Mouse (Mus musculus) forebrain, postnatal 0 days (tissue): ENCODE data around the gene Frmd5. TPM values are rescaled to one million over a fixed set of nuclear protein-coding genes. Genes with fewer than 3 reads are reported as not detected.
A peak's percentile ranks its signal among the peaks of the same experiment; 100 is the strongest.

Experiments
- ATAC-seq: fragments of 200-750 bp; cut with Nextera tagmentation; 2 replicates; pipeline ENCODE4 v1.8.0; 2017; ENCODE audit warnings: mild to moderate bottlenecking, moderate library complexity
- DNase-seq: peaks from one replicate; pipeline ENCODE4 v3.0.0-alpha.2; 2015
- H3K27ac ChIP-seq: fragments of 300-500 bp; sonication (generic); 2 replicates; pipeline ENCODE4 v1.5.1; 2014; ENCODE audit warnings: low read depth, mild to moderate bottlenecking, antibody characterized with exemption, low read length, moderate library complexity, mixed read lengths
- H3K27me3 ChIP-seq: fragments of 300-500 bp; sonication (generic); 2 replicates; pipeline ENCODE4 v1.6.1; 2014; ENCODE audit warnings: mild to moderate bottlenecking, low read length, mixed read lengths; ENCODE audit not compliant: insufficient read depth
- H3K36me3 ChIP-seq: fragments of 300-500 bp; sonication (generic); 2 replicates; pipeline ENCODE4 v1.6.1; 2014; ENCODE audit warnings: mild to moderate bottlenecking, moderate library complexity; ENCODE audit not compliant: insufficient read depth
- H3K4me1 ChIP-seq: fragments of 300-500 bp; sonication (generic); 2 replicates; pipeline ENCODE4 v1.6.1; 2014; ENCODE audit warnings: antibody characterized with exemption; ENCODE audit not compliant: insufficient read depth
- H3K4me2 ChIP-seq: fragments of 300-500 bp; sonication (generic); 2 replicates; pipeline ENCODE4 v1.6.1; 2014; ENCODE audit warnings: low read depth, mild to moderate bottlenecking, moderate library complexity
- H3K4me3 ChIP-seq: fragments of 300-500 bp; sonication (generic); 2 replicates; pipeline ENCODE4 v1.5.1; 2014; ENCODE audit warnings: low read depth, low read length, mixed read lengths
- H3K9ac ChIP-seq: fragments of 300-500 bp; sonication (generic); 2 replicates; pipeline ENCODE4 v1.6.1; 2014; ENCODE audit warnings: mild to moderate bottlenecking
- H3K9me3 ChIP-seq: fragments of 300-500 bp; sonication (generic); 2 replicates; pipeline ENCODE4 v1.6.1; 2016; ENCODE audit warnings: low read length
- CTCF ChIP-seq: sonication (generic); IDR thresholded peaks from 2 replicates; pipeline ENCODE4 v1.5.1; 2016; ENCODE audit warnings: antibody characterized with exemption, control low read depth, low read depth
- WGBS: fragments of 180-500 bp; shearing (Covaris S2); extraction: QIAGEN DNeasy Blood & Tissue Kit; methylation state at CpG from one replicate; pipeline ENCODE4 v1.1.7; 2014; 5-methylcytosine and 5-hydroxymethylcytosine counted together
- polyA plus RNA-seq: library from polyadenylated mRNA; unstranded; fragments of >200 nt; fragmentation: Nextera tagmentation; extraction: Ambion mirVana; gene quantifications from 2 replicates; pipeline ENCODE4 v1.2.1, GENCODE M21; 2015
- total RNA-seq: library from RNA; depleted of rRNA; stranded (reverse); fragments of >200 nt; gene quantifications from 2 replicates; pipeline ENCODE4 v1.2.3, GENCODE M21; 2014

Frmd5 gene
- total and polyA plus RNA-seq, 2 experiments from 2014 or later, result 15.7 to 53.3 TPM

GRCm38 (mm10) chr2:121723796-121724195 is 83.1 kb downstream of the Frmd5 start:
- no peak for TF ChIP-seq CTCF

GRCm38 (mm10) chr2:121719000-121719399 is 87.9 kb downstream of the Frmd5 start:
- Histone ChIP-seq H3K36me3 (no peaks in the 10 kb centered on the region), H3K27ac (no peak overlapping the region), H3K4me3 (no peak overlapping the region), H3K4me1 (0 out of 2 replicates have a peak, but pooled peaks cover 4% of the 10 kb centered on the region), H3K4me2 (no peak overlapping the region), H3K9me3 (0 out of 2 replicates have a peak, but pooled peaks cover 3% of the 10 kb centered on the region), H3K9ac (no peak overlapping the region), H3K27me3 (no peaks in the 10 kb centered on the region)
- DNase-seq (no peak), ATAC-seq (no peak)
- 69% methylated on average over 6 of the region's 6 CpGs for WGBS
- no peak for TF ChIP-seq CTCF

More at GRCm38 (mm10) chr2:121723796-121724195, 83.1 kb downstream of the Frmd5 start:
- 86% methylated on average over 8 of the region's 8 CpGs for WGBS
- no peak for ATAC-seq
- Histone ChIP-seq H3K36me3 (no peaks in the 10 kb centered on the region), H3K27ac (no peak overlapping the region), H3K27me3 (no peaks in the 10 kb centered on the region), H3K4me3 (no peak overlapping the region), H3K9ac (no peak overlapping the region), H3K9me3 (no peaks in the 10 kb centered on the region), H3K4me1 (no peaks in the 10 kb centered on the region), H3K4me2 (no peak overlapping the region)
- no peak for DNase-seq

- Histone ChIP-seq H3K4me3 (no peak overlapping the region), H3K9me3 (0 out of 2 replicates have a peak, but pooled peaks cover 3% of the 10 kb centered on the region), H3K27ac (0 out of 2 replicates have a peak overlapping the region, but pooled peaks have one; percentile 9), H3K4me2 (no peak overlapping the region), H3K36me3 (no peaks in the 10 kb centered on the region), H3K9ac (no peak overlapping the region), H3K4me1 (0 out of 2 replicates have a peak, but pooled peaks cover 4% of the 10 kb centered on the region), H3K27me3 (no peaks in the 10 kb centered on the region)
- ATAC-seq (peak; percentile 74), DNase-seq (peak; percentile 69)
- no peak for TF ChIP-seq CTCF
- WGBS, result 38% methylated on average over 3 of the region's 3 CpGs
Measured at GRCm38 (mm10) chr2:121717133-121717532, 89.8 kb downstream of the Frmd5 start.

GRCm38 (mm10) chr2:121713567-121713966 is 93.3 kb downstream of the Frmd5 start:
- Histone ChIP-seq H3K27ac (no peak overlapping the region), H3K27me3 (no peaks in the 10 kb centered on the region), H3K4me1 (0 out of 2 replicates have a peak, but pooled peaks cover 4% of the 10 kb centered on the region), H3K9ac (no peak overlapping the region), H3K4me3 (no peak overlapping the region), H3K4me2 (no peak overlapping the region), H3K9me3 (0 out of 2 replicates have a peak, but pooled peaks cover 3% of the 10 kb centered on the region), H3K36me3 (no peaks in the 10 kb centered on the region)
- no peak for TF ChIP-seq CTCF
- 73% methylated on average over 4 of the region's 4 CpGs for WGBS
- ATAC-seq (peak; percentile 15; the same call in 1 of the 2 replicates), DNase-seq (no peak)

GRCm38 (mm10) chr2:121711748-121712384 is 95.0 kb downstream of the Frmd5 start:
- H3K9me3 ChIP-seq, result 0 out of 2 replicates have a peak, but pooled peaks cover 3% of the 10 kb centered on the region
- H3K27ac ChIP-seq, result no peak overlapping the region
- H3K4me1 ChIP-seq, result 0 out of 2 replicates have a peak, but pooled peaks cover 1% of the 10 kb centered on the region
- H3K27me3 ChIP-seq, result no peaks in the 10 kb centered on the region
- DNase-seq, result no peak
- no peak for ATAC-seq
- no peak overlapping the region for H3K4me3 ChIP-seq
- no peak overlapping the region for H3K9ac ChIP-seq
- no peaks in the 10 kb centered on the region for H3K36me3 ChIP-seq
- no peak overlapping the region for H3K4me2 ChIP-seq
- WGBS, result 33% methylated on average over 9 of the region's 9 CpGs
- TF ChIP-seq CTCF, result no peak

DNA sequence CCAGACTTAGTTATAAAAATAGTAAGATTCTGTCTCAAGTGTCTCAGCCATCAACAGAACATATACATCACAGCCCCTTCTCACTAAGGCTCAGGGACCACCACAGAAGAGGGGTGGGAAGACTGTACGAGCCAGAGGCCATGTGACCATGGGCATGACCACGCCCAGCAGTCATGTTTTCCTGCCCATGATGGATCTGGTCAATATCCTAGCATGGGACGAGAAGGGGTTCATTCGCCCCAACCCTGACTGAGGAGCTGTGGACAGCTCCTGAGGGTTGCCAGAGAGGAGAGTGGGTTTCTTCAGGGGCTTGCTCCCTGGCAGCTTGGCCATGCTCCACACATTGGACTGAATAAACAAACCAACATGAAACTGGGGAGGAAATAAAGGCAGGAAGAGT is 97.8 kb downstream of the Frmd5 start:
- no peaks in the 10 kb centered on the region for H3K27me3 ChIP-seq
- DNase-seq (no peak), ATAC-seq (no peak)
- H3K4me3 ChIP-seq, result no peak overlapping the region
- 91% methylated on average over 4 of the region's 4 CpGs for WGBS
- no peaks in the 10 kb centered on the region for H3K9me3 ChIP-seq
- H3K4me2 ChIP-seq, result no peak overlapping the region
- no peaks in the 10 kb centered on the region for H3K36me3 ChIP-seq
- H3K9ac ChIP-seq, result no peak overlapping the region
- H3K4me1 ChIP-seq, result peaks cover 4% of the 10 kb centered on the region
- no peak for TF ChIP-seq CTCF
- H3K27ac ChIP-seq, result no peak overlapping the region

- Histone ChIP-seq H3K4me2 (no peak overlapping the region), H3K27ac (no peak overlapping the region), H3K9me3 (no peaks in the 10 kb centered on the region), H3K27me3 (no peaks in the 10 kb centered on the region), H3K36me3 (no peaks in the 10 kb centered on the region), H3K4me1 (peaks cover 4% of the 10 kb centered on the region), H3K9ac (no peak overlapping the region), H3K4me3 (no peak overlapping the region)
- no peak for DNase-seq
- WGBS, result 68% methylated on average over 5 of the region's 5 CpGs
- TF ChIP-seq CTCF, result no peak
- ATAC-seq, result no peak
Measured at GRCm38 (mm10) chr2:121707461-121707860, 99.4 kb downstream of the Frmd5 start.
